Mouse (Mus musculus) limb, embryonic 11.5 days (tissue): Measurements from ENCODE around the gene Ifi27l2a. TPM values are rescaled to one million over a fixed set of nuclear protein-coding genes. Genes with fewer than 3 reads are reported as not detected.
"Not testable (repeated sequence)": the region's sequence is repeated elsewhere in the genome, so short reads cannot be mapped to it uniquely, and the experiment has no call there.

ENCODE experiments used
- ATAC-seq: fragments of 200-750 bp; cut with Nextera tagmentation; 2 replicates; pipeline ENCODE4 v1.8.0; 2017; ENCODE audit warnings: low read depth; ENCODE audit not compliant: insufficient number of reproducible peaks, low FRiP score, low TSS enrichment
- DNase-seq: peaks from one replicate; pipeline ENCODE4 v3.0.0-alpha.2; 2015; ENCODE audit warnings: low spot score
- H3K27ac ChIP-seq: fragments of 300-500 bp; sonication (generic); replicated peaks from 2 replicates; pipeline ENCODE4 v1.5.1; 2014; ENCODE audit warnings: low read depth, mild to moderate bottlenecking, low read length
- H3K27me3 ChIP-seq: fragments of 300-500 bp; sonication (generic); 2 replicates; pipeline ENCODE4 v1.6.1; 2014; ENCODE audit warnings: mild to moderate bottlenecking, low read length, mixed read lengths; ENCODE audit not compliant: control insufficient read depth, insufficient read depth
- H3K36me3 ChIP-seq: fragments of 300-500 bp; sonication (generic); 2 replicates; pipeline ENCODE4 v1.6.1; 2014; ENCODE audit warnings: mild to moderate bottlenecking, low read length, moderate library complexity, mixed read lengths; ENCODE audit not compliant: control insufficient read depth, insufficient read depth
- H3K4me1 ChIP-seq: fragments of 300-500 bp; sonication (generic); 2 replicates; pipeline ENCODE4 v1.6.1; 2014; ENCODE audit warnings: low read length, mixed read lengths; ENCODE audit not compliant: control insufficient read depth, insufficient read depth
- H3K4me2 ChIP-seq: fragments of 300-500 bp; sonication (generic); 2 replicates; pipeline ENCODE4 v1.6.1; 2014; ENCODE audit warnings: low read depth, mild to moderate bottlenecking, moderate library complexity; ENCODE audit not compliant: severe bottlenecking
- H3K4me3 ChIP-seq: fragments of 300-500 bp; sonication (generic); 2 replicates; pipeline ENCODE4 v1.5.1; 2014; ENCODE audit warnings: low read depth, low read length
- H3K9ac ChIP-seq: fragments of 300-500 bp; sonication (generic); 2 replicates; pipeline ENCODE4 v1.6.1; 2014; ENCODE audit warnings: mild to moderate bottlenecking, low read length
- H3K9me3 ChIP-seq: fragments of 300-500 bp; sonication (generic); 2 replicates; pipeline ENCODE4 v1.6.1; 2016; ENCODE audit warnings: low read length; ENCODE audit not compliant: control insufficient read depth
- WGBS: fragments of 180-500 bp; shearing (Covaris S2); extraction: QIAGEN DNeasy Blood & Tissue Kit; methylation state at CpG from one replicate; pipeline ENCODE4 v1.1.7; 2014; 5-methylcytosine and 5-hydroxymethylcytosine counted together
- polyA plus RNA-seq: library from polyadenylated mRNA; unstranded; fragments of >200 nt; fragmentation: Nextera tagmentation; extraction: Ambion mirVana; gene quantifications from 2 replicates; pipeline ENCODE4 v1.2.1, GENCODE M21; 2014

The Ifi27l2a gene
- polyA plus RNA-seq, 1 experiment from 2014 or later, result 0.37 TPM

GRCm38 (mm10) chr12:103481671-103482070, 38.2 kb upstream of the Ifi27l2a start:
- DNase-seq, result no peak
- Histone ChIP-seq H3K9ac (no peak overlapping the region), H3K27ac (no peak overlapping the region), H3K36me3 (no peaks in the 10 kb centered on the region), H3K4me2 (no peak overlapping the region), H3K4me3 (no peak overlapping the region), H3K27me3 (no peaks in the 10 kb centered on the region), H3K9me3 (no peaks in the 10 kb centered on the region), H3K4me1 (no peaks in the 10 kb centered on the region)
- WGBS, result 78% methylated on average over 5 of the region's 5 CpGs
- no peak for ATAC-seq

GRCm38 (mm10) chr12:103477461-103478015, 34.1 kb upstream of the Ifi27l2a start:
- Histone ChIP-seq H3K36me3 (no peaks in the 10 kb centered on the region), H3K27me3 (no peaks in the 10 kb centered on the region), H3K9ac (no peak overlapping the region), H3K27ac (no peak overlapping the region), H3K9me3 (no peaks in the 10 kb centered on the region), H3K4me1 (no peaks in the 10 kb centered on the region), H3K4me3 (no peak overlapping the region), H3K4me2 (no peak overlapping the region)
- 82% methylated on average over 7 of the region's 7 CpGs for WGBS
- no peak for ATAC-seq
- no peak for DNase-seq

GRCm38 (mm10) chr12:103476779-103477389, 33.4 kb upstream of the Ifi27l2a start:
- Histone ChIP-seq H3K27me3 (no peaks in the 10 kb centered on the region), H3K4me1 (no peaks in the 10 kb centered on the region)
- ATAC-seq, result no peak

DNA sequence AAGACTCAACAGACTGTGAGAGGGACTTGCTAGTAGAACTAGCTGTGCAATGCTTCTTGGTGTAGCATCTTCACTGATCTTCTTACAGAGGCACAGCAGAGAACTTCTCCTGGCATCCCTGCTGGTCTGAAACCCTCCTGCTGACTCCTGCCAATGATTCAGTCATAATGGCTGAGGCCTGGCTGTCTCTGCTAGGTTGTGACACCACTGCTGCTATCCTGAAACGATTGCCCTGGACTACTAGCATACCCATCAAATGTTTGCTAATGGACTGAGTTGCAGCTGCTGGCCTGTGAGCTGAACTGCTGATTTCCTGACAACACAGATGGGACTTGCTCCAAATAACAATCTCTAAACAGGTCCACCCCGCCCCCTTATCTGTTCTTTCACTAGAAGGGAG, 31.0 kb upstream of the Ifi27l2a start:
- Histone ChIP-seq H3K9ac (no peak overlapping the region), H3K27ac (no peak overlapping the region), H3K9me3 (no peaks in the 10 kb centered on the region), H3K4me2 (no peak overlapping the region), H3K4me1 (no peaks in the 10 kb centered on the region), H3K4me3 (no peak overlapping the region), H3K27me3 (no peaks in the 10 kb centered on the region), H3K36me3 (no peaks in the 10 kb centered on the region)
- 45% methylated on average over 2 of the region's 2 CpGs for WGBS
- DNase-seq (no peak), ATAC-seq (no peak)

More at GRCm38 (mm10) chr12:103476779-103477389, 33.4 kb upstream of the Ifi27l2a start:
- H3K9ac ChIP-seq, result no peak overlapping the region
- no peak overlapping the region for H3K27ac ChIP-seq
- no peaks in the 10 kb centered on the region for H3K9me3 ChIP-seq
- H3K36me3 ChIP-seq, result no peaks in the 10 kb centered on the region
- H3K4me3 ChIP-seq, result no peak overlapping the region
- DNase-seq, result no peak
- WGBS, result 70% methylated on average over 1 of the region's 1 CpGs
- no peak overlapping the region for H3K4me2 ChIP-seq

GRCm38 (mm10) chr12:103457140-103457539, 13.7 kb upstream of the Ifi27l2a start, which contains the start of gene Ifi27l2b:
Gene Ifi27l2b (minus strand): TSS chr12:103457223.
- no peak for DNase-seq

GRCm38 (mm10) chr12:103456727-103457126, 13.2 kb upstream of the Ifi27l2a start:
- H3K4me3 ChIP-seq, ATAC-seq, H3K27me3 ChIP-seq, H3K36me3 ChIP-seq, H3K27ac ChIP-seq, H3K4me2 ChIP-seq, H3K4me1 ChIP-seq, H3K9me3 ChIP-seq, DNase-seq, H3K9ac ChIP-seq: not testable (repeated sequence)
- no CpG with 5 or more reads among the region's 1 CpGs for WGBS

More at GRCm38 (mm10) chr12:103457140-103457539, 13.7 kb upstream of the Ifi27l2a start, which contains the start of gene Ifi27l2b:
- 68% methylated on average over 3 of the region's 3 CpGs for WGBS
- Histone ChIP-seq H3K4me3 (no peak within 1 kb of the TSS), H3K36me3 (no peaks in the 10 kb centered on the region), H3K9ac (no peak within 1 kb of the TSS), H3K27me3 (no peaks in the 10 kb centered on the region), H3K9me3 (no peaks in the 10 kb centered on the region), H3K27ac (no peak within 1 kb of the TSS), H3K4me2 (no peak within 1 kb of the TSS), H3K4me1 (no peaks in the 10 kb centered on the region)
- no peak for ATAC-seq

DNA sequence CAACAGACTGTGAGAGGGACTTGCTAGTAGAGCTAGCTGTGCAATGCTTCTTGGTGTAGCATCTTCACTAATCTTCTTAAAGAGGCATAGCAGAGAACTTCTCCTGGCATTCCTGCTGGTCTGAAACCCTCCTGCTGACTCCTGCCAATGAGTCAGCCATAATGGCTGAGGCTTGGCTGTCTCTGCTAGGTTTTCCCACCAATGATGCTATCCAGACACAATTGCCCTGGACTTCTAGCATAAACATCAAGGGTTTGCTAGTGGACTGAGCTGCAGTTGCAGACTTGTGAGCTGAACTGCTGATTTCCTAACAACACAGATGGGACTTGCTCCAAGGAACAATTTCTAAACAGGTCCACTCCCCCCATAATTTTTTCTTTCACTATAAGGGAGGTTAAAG, 9.9 kb upstream of the Ifi27l2a start:
- H3K27me3 ChIP-seq, result no peaks in the 10 kb centered on the region

GRCm38 (mm10) chr12:103445060-103445459, 1.6 kb upstream of the Ifi27l2a start:
- no peaks in the 10 kb centered on the region for H3K27me3 ChIP-seq
- ATAC-seq (no peak), DNase-seq (no peak)
- H3K36me3 ChIP-seq, result no peaks in the 10 kb centered on the region
- H3K4me2 ChIP-seq, result no peak overlapping the region
- H3K4me1 ChIP-seq, result no peaks in the 10 kb centered on the region
- 88% methylated on average over 3 of the region's 3 CpGs for WGBS
- no peak overlapping the region for H3K27ac ChIP-seq
- H3K4me3 ChIP-seq, result no peak overlapping the region
- no peaks in the 10 kb centered on the region for H3K9me3 ChIP-seq
- H3K9ac ChIP-seq, result no peak overlapping the region

More for the DNA sequence above, 9.9 kb upstream of the Ifi27l2a start:
- Histone ChIP-seq H3K27ac (no peak overlapping the region), H3K4me1 (no peaks in the 10 kb centered on the region), H3K9me3 (no peaks in the 10 kb centered on the region), H3K4me3 (no peak overlapping the region), H3K4me2 (no peak overlapping the region), H3K36me3 (no peaks in the 10 kb centered on the region), H3K9ac (no peak overlapping the region)
- ATAC-seq (no peak), DNase-seq (no peak)
